Mouse (Mus musculus): ENCODE results near the gene Bloc1s1. TPM values are rescaled to one million over a fixed set of nuclear protein-coding genes. Genes with fewer than 3 reads are reported as not detected.

Gene Bloc1s1
- polyA plus RNA-seq, 1 experiment: 147 TPM

GRCm38 (mm10) chr10:128931441-128931840, 7.6 kb upstream of the Bloc1s1 start:
- peaks cover 8% of the 10 kb centered on the region; the same call in 1 of the 2 replicates for H3K4me1 ChIP-seq (ENCODE audit: control insufficient read depth, insufficient read depth, insufficient read length, low read length)
- no peak for TF ChIP-seq CTCF (IDR thresholded peaks at IDR 0.05; ENCODE audit: extremely low read depth, insufficient read length, insufficient replicate concordance, low read depth, low read length)
- TF ChIP-seq POLR2A (IDR thresholded peaks at IDR 0.05; ENCODE audit: low read depth, low read length): no peak
- H3K27me3 ChIP-seq (ENCODE audit: control insufficient read depth, insufficient read depth, low read length): peaks cover 15% of the 10 kb centered on the region
- H3K27ac ChIP-seq (ENCODE audit: insufficient read depth, low read depth, low read length): no peak overlapping the region
- no peaks in the 10 kb centered on the region for H3K36me3 ChIP-seq (ENCODE audit: control insufficient read depth, insufficient read depth, low read length)
- WGBS: 33% methylated on average over 2 of the region's 2 CpGs
- no peak overlapping the region for H3K4me3 ChIP-seq (ENCODE audit: low read depth, low read length)

GRCm38 (mm10) chr10:128929638-128930378, 6.0 kb upstream of the Bloc1s1 start:
- H3K4me3 ChIP-seq (ENCODE audit: low read depth, low read length): no peak overlapping the region
- H3K27me3 ChIP-seq (ENCODE audit: control insufficient read depth, insufficient read depth, low read length): peaks cover 15% of the 10 kb centered on the region
- 60% methylated on average over 7 of the region's 7 CpGs for WGBS
- TF ChIP-seq CTCF (IDR thresholded peaks at IDR 0.05; ENCODE audit: extremely low read depth, insufficient read length, insufficient replicate concordance, low read depth, low read length): no peak
- no peak for TF ChIP-seq POLR2A (IDR thresholded peaks at IDR 0.05; ENCODE audit: low read depth, low read length)
- H3K36me3 ChIP-seq (ENCODE audit: control insufficient read depth, insufficient read depth, low read length): no peaks in the 10 kb centered on the region
- peaks cover 8% of the 10 kb centered on the region; the same call in 1 of the 2 replicates for H3K4me1 ChIP-seq (ENCODE audit: control insufficient read depth, insufficient read depth, insufficient read length, low read length)
- H3K27ac ChIP-seq (ENCODE audit: insufficient read depth, low read depth, low read length): no peak overlapping the region

GRCm38 (mm10) chr10:128928356-128928755, 4.5 kb upstream of the Bloc1s1 start:
- Histone ChIP-seq H3K4me1 (ENCODE audit: control insufficient read depth, insufficient read depth, insufficient read length, low read length) (peaks cover 4% of the 10 kb centered on the region; the same call in 1 of the 2 replicates), H3K27ac (ENCODE audit: insufficient read depth, low read depth, low read length) (no peak overlapping the region), H3K36me3 (ENCODE audit: control insufficient read depth, insufficient read depth, low read length) (no peaks in the 10 kb centered on the region), H3K27me3 (ENCODE audit: control insufficient read depth, insufficient read depth, low read length) (peaks cover 6% of the 10 kb centered on the region; the same call in 1 of the 2 replicates), H3K4me3 (ENCODE audit: low read depth, low read length) (no peak overlapping the region)
- TF ChIP-seq CTCF (IDR thresholded peaks at IDR 0.05; ENCODE audit: extremely low read depth, insufficient read length, insufficient replicate concordance, low read depth, low read length): no peak
- TF ChIP-seq POLR2A (IDR thresholded peaks at IDR 0.05; ENCODE audit: low read depth, low read length): no peak
- WGBS: 45% methylated on average over 4 of the region's 4 CpGs

GRCm38 (mm10) chr10:128923013-128923691, 683 bp downstream of the Bloc1s1 start:
- WGBS: under 1% methylated on average over 42 of the region's 42 CpGs
- TF ChIP-seq POLR2A (IDR thresholded peaks at IDR 0.05; ENCODE audit: low read depth, low read length): peak; percentile 61
- no peak for TF ChIP-seq CTCF (IDR thresholded peaks at IDR 0.05; ENCODE audit: extremely low read depth, insufficient read length, insufficient replicate concordance, low read depth, low read length)
- peaks cover 1% of the 10 kb centered on the region; the same call in 1 of the 2 replicates for H3K36me3 ChIP-seq (ENCODE audit: control insufficient read depth, insufficient read depth, low read length)
- peak overlapping the region; percentile 68 for H3K4me3 ChIP-seq (ENCODE audit: low read depth, low read length)
- H3K27me3 ChIP-seq (ENCODE audit: control insufficient read depth, insufficient read depth, low read length): no peaks in the 10 kb centered on the region
- H3K4me1 ChIP-seq (ENCODE audit: control insufficient read depth, insufficient read depth, insufficient read length, low read length): peaks cover 29% of the 10 kb centered on the region
- H3K27ac ChIP-seq (ENCODE audit: insufficient read depth, low read depth, low read length): peak overlapping the region; percentile 97

GRCm38 (mm10) chr10:128922822-128923012, 1.1 kb downstream of the Bloc1s1 start, which contains the start of gene Rdh5:
Gene Rdh5, minus strand, starts transcription at chr10:128922888.
- peak within 1 kb of the TSS; percentile 68 for H3K4me3 ChIP-seq (ENCODE audit: low read depth, low read length)
- peaks cover 31% of the 10 kb centered on the region for H3K4me1 ChIP-seq (ENCODE audit: control insufficient read depth, insufficient read depth, insufficient read length, low read length)
- peaks cover 4% of the 10 kb centered on the region; the same call in 1 of the 2 replicates for H3K36me3 ChIP-seq (ENCODE audit: control insufficient read depth, insufficient read depth, low read length)
- peak within 1 kb of the TSS; percentile 97 for H3K27ac ChIP-seq (ENCODE audit: insufficient read depth, low read depth, low read length)
- TF ChIP-seq CTCF (IDR thresholded peaks at IDR 0.05; ENCODE audit: extremely low read depth, insufficient read length, insufficient replicate concordance, low read depth, low read length) (no peak), POLR2A (IDR thresholded peaks at IDR 0.05; ENCODE audit: low read depth, low read length) (no peak)
- no peaks in the 10 kb centered on the region for H3K27me3 ChIP-seq (ENCODE audit: control insufficient read depth, insufficient read depth, low read length)
- WGBS: 11% methylated on average over 1 of the region's 1 CpGs

GRCm38 (mm10) chr10:128921883-128922821, 1.7 kb downstream of the Bloc1s1 start:
- WGBS: 56% methylated on average over 16 of the region's 16 CpGs
- H3K27ac ChIP-seq (ENCODE audit: insufficient read depth, low read depth, low read length): peak overlapping the region; percentile 23; the same call in 1 of the 2 replicates
- no peaks in the 10 kb centered on the region for H3K27me3 ChIP-seq (ENCODE audit: control insufficient read depth, insufficient read depth, low read length)
- H3K4me3 ChIP-seq (ENCODE audit: low read depth, low read length): peak overlapping the region; percentile 68
- TF ChIP-seq POLR2A (IDR thresholded peaks at IDR 0.05; ENCODE audit: low read depth, low read length) (no peak), CTCF (IDR thresholded peaks at IDR 0.05; ENCODE audit: extremely low read depth, insufficient read length, insufficient replicate concordance, low read depth, low read length) (no peak)
- peaks cover 7% of the 10 kb centered on the region; the same call in 1 of the 2 replicates for H3K36me3 ChIP-seq (ENCODE audit: control insufficient read depth, insufficient read depth, low read length)
- peaks cover 31% of the 10 kb centered on the region for H3K4me1 ChIP-seq (ENCODE audit: control insufficient read depth, insufficient read depth, insufficient read length, low read length)

Measured in small intestine, adult 2 months (tissue).